Mouse (Mus musculus): ENCODE measurements around the gene Zfp710. TPM values are rescaled to one million over a fixed set of nuclear protein-coding genes. Genes with fewer than 3 reads are reported as not detected.

Gene Zfp710
- polyA plus RNA-seq, 1 experiment, result 19.5 TPM

GRCm38 (mm10) chr7:80053147-80053546, 28.5 kb downstream of the Zfp710 start:
- DNase-seq (ENCODE audit: extremely low spot score in 1 of 2, low spot score in 1 of 2), result no peak

GRCm38 (mm10) chr7:80055781-80056180, 31.2 kb downstream of the Zfp710 start:
- no peak for DNase-seq (ENCODE audit: extremely low spot score in 1 of 2, low spot score in 1 of 2)

DNA sequence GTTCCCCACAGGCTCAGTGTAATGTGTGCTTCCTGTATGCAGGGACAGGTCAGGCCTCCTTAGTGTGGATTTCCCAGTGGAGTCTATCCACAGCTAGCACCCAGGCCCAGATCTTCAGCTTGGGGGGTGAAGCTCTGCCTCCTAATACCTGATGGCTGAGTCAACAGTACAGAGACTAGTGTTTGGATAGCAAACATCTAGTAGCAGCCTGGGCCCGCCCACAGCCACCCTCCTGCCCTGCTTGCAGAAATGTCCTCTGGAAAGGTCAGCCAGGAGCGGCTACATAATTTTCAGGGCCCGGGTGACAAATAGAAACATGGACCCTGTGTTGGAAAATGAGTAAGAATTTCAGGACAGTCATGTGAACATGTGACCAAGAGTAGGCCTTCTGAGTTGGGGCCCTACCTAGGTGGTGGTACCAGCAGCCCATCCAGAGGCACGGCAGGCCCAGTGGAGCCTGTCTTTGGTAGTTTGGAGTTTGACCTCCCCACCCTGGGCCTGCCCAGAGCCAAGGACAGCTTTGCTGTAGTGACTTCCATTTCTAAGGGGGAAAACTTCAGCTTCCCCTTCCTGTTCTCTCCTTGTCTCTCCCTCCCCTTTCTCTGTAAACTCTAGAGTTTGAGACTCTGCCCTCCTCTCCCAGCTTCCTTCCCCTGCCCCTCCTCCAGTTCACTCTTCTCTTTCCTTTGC, 32.5 kb downstream of the Zfp710 start:
- no peak for DNase-seq (ENCODE audit: extremely low spot score in 1 of 2, low spot score in 1 of 2)

GRCm38 (mm10) chr7:80057781-80058180, 33.2 kb downstream of the Zfp710 start:
- DNase-seq (ENCODE audit: extremely low spot score in 1 of 2, low spot score in 1 of 2), result no peak

GRCm38 (mm10) chr7:80058405-80059063, 33.9 kb downstream of the Zfp710 start:
- DNase-seq (ENCODE audit: extremely low spot score in 1 of 2, low spot score in 1 of 2), result no peak

DNA sequence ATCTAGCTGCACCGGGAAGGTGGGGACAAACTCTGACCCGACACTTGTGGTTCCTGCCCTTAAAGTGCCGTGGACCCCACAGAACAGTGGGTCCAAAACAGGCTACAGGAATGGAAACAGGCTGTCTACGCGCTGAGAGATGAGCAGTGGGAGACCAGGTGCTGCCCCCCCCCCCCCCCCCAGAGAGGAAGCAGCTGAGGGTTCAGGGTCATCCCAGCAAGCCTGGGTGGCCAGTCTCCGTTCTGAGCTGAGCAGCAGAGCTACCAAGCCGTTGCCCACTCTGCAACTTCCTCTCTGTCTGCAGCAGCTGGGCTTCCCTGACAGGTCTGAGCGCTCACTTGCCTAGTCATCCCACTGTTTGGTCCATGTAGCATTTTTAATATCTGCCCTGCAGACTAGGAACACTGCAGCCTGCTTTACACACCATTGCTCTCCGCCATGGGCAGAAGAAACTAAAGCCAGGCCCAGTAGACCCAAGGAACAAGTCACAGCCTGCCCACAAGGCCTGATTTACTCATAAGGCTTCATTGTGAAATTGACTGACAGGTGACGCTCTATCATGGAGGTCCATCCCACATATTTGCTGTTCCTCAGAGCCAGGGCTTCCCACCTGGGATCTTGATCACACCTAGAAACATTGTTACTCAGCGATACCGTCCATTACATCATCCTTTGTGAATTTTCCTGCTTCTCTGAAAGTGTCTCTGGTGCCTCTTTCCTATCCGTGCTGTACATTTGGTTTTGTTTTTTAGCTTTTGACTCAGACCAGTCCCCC, 34.6 kb downstream of the Zfp710 start:
- DNase-seq (ENCODE audit: extremely low spot score in 1 of 2, low spot score in 1 of 2), result no peak

DNA sequence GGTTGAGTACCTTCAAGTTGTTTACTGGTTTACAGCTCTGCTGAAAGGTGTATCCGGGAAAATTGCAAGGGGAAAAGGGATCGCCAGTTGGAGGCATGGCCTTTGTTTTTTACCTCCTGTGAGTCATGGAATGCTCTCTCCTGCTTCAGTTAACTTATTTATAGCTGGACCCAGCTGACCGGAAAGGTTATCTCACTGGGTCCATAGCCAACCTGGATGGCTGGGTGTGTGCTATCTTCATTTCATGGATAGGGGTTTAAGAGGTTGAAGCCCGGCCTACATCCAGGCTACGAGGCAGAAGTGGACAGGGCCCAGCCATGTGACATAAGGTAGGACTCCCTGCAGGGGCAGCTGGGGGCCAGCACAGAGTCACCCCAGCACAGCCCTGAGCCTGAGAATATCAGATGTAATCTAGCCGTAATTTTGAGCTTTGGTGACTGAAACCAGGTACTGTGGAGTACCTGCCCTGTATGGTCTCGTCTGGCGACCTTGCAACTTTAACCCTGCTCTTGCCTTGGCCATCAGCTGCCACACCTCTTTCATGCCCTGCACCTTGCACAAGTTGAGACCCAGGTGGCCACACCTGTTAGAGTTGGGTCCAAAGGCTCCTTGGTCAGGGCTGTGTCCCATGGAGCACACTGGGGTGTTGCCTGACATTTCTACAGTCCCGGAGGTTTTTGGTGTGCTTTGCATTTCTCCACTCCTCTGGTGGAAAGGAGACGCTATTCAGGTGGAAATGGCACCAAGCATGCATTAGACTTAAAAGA, 35.6 kb downstream of the Zfp710 start:
- no peak for DNase-seq (ENCODE audit: extremely low spot score in 1 of 2, low spot score in 1 of 2)

DNA sequence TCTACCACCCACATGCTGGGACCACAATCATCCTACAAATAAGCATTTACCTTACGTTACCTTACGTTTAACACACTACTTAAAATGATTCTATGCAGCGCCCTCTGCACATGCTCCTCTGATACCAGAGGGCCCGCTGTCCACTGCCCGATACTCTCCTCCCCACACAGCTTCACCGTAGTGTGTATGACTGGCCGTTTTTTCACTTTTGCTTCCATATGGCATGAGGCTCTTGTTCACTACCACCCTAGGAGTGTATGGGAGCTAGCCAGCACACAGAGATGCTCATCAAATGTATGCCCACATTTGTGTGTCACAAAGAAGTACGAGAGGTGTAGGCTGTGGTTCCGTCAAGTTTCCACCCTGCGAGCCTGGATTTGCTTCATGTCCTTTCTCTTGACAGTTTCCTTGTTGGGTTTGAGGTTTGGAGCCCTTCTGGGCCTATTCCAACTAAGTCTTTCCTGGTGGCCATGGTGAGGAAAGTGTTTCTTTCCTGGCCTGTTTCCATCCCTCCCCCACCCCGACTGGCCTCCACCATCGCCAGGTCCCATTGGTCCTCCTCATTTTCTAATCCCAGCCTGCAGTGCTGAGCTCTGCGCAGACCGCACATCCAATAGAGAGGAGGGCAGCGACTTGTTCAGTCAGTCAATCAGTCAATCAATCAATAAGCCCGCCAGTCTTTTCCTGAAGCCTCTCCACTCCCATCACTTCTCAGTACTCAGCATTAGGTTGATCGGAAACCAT, 37.6 kb downstream of the Zfp710 start:
- DNase-seq (ENCODE audit: extremely low spot score in 1 of 2, low spot score in 1 of 2), result no peak

DNA sequence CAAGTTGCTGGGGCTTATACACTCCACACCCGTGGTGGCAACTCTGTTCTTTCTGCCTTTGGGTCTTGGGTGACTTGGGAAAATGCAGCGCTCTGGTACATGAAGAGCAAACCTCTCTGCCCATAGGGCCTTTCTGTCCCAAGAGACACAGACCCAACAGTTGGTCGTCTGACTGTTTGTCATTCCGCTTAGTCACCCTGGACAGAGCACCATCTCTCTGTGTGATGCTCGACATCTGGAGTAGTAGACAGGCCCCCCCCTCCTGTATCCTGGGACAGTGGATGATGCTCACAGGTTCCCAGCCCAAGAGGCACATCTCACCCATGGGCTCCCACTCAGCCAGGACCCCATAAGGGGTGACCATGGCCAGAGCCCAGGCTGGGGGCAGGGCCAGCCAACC, 38.6 kb downstream of the Zfp710 start:
- no peak for DNase-seq (ENCODE audit: extremely low spot score in 1 of 2, low spot score in 1 of 2)

DNA sequence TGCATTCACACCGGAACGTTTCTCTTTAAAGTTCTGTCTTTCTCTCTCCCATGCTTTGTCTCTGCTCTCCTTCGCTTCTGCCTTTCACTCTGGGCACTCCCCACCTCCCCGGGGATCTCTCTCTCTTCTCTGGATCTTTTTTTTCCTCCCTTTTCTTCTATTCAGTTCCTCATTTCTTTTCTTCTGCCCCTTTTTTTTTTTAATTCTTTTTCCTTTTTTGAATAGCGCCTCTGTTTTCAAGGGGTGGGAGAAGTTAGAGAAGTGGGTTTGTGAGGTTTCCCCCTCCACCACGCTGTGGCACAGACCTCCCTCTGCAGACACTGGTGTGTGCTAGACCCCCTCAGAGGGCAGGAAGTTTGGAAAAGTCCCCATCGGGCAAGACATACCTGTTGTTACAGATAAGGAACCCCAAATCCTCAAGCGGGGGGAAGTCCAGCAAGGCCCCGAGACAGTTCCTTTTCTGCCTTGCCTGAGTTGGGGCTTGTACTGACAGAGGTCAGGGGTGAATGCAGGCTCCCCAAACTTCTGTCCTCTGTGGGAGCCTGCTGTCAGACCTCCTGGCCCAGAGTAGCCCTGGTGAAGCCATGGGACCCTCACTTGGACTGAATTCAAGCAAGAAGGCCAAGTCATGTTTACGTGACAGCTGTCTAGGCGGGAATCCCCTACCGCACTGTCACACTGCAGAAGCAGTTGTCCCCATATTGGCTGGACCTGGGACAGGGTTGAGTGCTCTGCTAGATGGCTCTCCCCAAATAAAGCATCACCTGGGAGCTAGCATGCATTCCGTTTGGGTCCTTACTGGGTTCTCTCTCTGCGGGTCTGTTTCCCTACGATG, 39.5 kb downstream of the Zfp710 start:
- no peak for DNase-seq (ENCODE audit: extremely low spot score in 1 of 2, low spot score in 1 of 2)

GRCm38 (mm10) chr7:80065250-80065649, 40.6 kb downstream of the Zfp710 start:
- DNase-seq (ENCODE audit: extremely low spot score in 1 of 2, low spot score in 1 of 2), result no peak

DNA sequence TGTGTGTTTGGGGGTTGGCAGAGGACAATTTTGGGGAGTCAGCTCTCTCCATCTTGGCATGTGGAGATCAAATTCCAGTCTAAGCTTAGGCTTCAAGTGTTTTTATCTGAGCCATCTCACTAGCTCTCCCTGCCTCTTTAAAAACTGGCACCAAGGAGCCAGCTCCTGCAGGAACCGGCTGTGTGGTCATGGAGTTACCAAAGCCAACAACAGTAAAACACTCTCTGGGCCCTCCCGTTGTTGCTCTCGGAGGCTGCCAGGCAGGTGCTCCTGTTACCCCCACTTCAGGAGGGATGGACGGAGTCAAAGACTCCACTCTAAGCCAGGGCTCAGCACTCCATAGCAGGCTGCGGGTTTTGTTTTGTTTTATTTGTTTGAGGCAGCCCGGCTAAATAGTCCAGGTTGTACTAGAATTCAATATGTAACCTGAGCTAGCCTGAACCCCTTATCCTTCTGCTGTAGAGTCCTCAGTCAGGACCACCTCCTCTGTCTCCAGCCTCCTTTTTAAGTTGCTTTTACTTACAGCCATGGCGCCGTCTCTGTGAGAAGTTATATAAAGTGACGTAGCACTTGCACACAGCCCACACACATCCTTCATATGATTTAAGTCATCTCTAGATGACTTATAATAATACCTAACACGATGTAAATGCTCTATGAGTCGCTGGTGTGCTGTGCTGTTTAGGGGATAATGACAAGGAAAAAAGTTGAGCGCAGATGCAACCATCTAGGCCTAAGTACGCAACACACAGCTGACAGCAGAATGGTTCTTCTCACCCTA, 42.3 kb downstream of the Zfp710 start:
- DNase-seq (ENCODE audit: extremely low spot score in 1 of 2, low spot score in 1 of 2), result no peak

DNA sequence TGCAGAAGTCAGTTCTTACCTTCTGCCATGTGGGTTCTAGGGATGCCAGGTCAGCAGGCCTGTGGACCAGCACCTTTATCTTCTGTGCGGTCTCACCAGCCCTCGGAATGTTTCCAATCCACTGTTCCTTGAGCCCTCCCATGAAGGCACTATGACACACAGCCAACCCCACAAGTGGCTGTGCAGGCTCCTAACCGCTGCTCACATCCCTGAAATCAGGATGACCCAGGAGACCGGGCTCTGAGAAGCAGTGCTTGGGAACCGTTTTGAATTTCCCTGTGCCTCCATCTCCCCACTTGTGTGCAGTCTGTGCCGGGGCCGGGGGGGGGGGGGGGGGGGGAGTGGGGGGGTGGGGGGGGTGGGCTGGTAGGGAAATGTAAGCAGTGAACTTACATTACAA, 43.7 kb downstream of the Zfp710 start:
- no peak for DNase-seq (ENCODE audit: extremely low spot score in 1 of 2, low spot score in 1 of 2)

GRCm38 (mm10) chr7:80069615-80070327, 45.2 kb downstream of the Zfp710 start:
- DNase-seq (ENCODE audit: extremely low spot score in 1 of 2, low spot score in 1 of 2), result peak; percentile 67 to 83

DNA sequence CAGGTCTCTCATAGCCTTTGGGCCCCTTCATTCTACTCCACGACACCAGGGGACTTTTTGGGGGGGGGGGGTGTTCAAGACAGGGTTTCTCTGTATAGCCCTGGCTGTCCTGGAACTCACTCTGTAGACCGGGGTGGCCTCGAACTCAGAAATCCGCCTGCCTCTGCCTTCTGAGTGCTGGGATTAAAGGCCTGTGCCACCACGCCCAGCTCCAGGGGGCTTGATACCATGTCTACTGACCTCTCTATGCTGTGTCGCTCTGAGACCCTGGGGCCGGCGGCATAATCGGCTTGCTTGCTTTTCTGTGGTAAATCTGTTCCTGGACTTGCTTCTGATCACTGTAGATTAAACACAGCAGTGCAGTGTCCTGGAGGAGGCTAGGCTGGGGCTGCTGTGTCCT, 46.6 kb downstream of the Zfp710 start:
- no peak for DNase-seq (ENCODE audit: extremely low spot score in 1 of 2, low spot score in 1 of 2)

DNA sequence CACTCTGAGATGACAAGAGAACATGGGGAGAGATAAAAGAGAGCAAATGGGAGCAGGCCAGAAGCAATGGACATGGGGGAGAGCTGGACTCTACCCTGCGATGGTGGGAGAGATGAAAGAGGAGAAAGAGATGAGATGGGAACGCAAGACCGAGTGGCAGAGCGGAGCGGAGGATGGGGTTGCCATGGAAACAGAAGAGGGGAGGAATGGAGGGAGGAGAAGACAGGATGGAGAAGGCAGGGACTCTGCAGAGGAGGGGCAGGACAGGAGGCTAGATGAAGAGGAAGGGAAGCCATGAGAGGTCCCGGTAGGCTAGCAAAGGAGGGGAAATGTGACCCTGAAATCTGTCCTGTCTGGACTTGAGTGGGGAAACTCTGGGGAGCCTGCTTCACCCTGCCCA, 47.7 kb downstream of the Zfp710 start:
- DNase-seq (ENCODE audit: extremely low spot score in 1 of 2, low spot score in 1 of 2), result peak in 1 of 2 experiments; percentile 75

- DNase-seq (ENCODE audit: extremely low spot score in 1 of 2, low spot score in 1 of 2), result no peak
Observed at GRCm38 (mm10) chr7:80073506-80073905, 48.9 kb downstream of the Zfp710 start.

DNA sequence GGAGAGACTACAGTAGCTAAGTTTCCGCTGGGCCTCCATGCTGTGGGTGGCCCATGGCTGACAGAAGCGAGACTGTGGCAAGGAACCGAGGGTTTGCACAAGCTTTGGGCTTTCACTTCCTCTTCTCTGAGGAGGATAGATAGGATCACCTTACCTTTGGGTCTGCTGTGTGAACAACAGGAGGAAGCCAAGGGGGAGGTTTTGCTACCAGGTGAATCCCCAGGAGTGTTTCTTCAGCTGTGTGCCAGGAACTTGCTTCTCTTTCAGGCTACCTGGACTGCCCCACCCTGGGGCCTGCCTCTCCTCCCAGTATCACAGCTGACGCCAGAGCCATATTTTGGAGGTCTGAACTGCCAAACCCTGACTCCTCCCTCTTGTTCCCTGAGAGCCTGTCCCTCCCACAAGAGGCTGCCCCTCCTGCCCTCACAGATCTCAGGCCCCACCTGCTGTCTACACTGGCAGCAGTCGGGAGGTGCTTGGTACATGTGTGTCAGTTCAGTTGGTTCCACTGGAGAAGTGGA, 50.4 kb downstream of the Zfp710 start:
- DNase-seq (ENCODE audit: extremely low spot score in 1 of 2, low spot score in 1 of 2), result no peak

Measured in frontal cortex, adult 2 months (tissue).